Mouse (Mus musculus) liver, embryonic 13.5 days (tissue): ENCODE data around the gene Bfar. TPM values are rescaled to one million over a fixed set of nuclear protein-coding genes. Genes with fewer than 3 reads are reported as not detected.
"Not testable (repeated sequence)": the region's sequence is repeated elsewhere in the genome, so short reads cannot be mapped to it uniquely, and the experiment has no call there.

ENCODE experiments used
- ATAC-seq: fragments of 200-750 bp; cut with Nextera tagmentation; 2 replicates; pipeline ENCODE4 v1.8.0; 2017; ENCODE audit warnings: low read depth, mild to moderate bottlenecking, moderate number of reproducible peaks, moderate library complexity
- DNase-seq: peaks from one replicate; pipeline ENCODE4 v3.0.0; 2022
- H3K27ac ChIP-seq: fragments of 300-500 bp; sonication (generic); 2 replicates; pipeline ENCODE4 v1.5.1; 2015; ENCODE audit warnings: moderate library complexity, mild to moderate bottlenecking, inconsistent platforms
- H3K27me3 ChIP-seq: fragments of 300-500 bp; sonication (generic); 2 replicates; pipeline ENCODE4 v1.6.1; 2015; ENCODE audit warnings: mild to moderate bottlenecking, inconsistent platforms
- H3K36me3 ChIP-seq: fragments of 300-500 bp; sonication (generic); 2 replicates; pipeline ENCODE4 v1.6.1; 2015; ENCODE audit warnings: mild to moderate bottlenecking, inconsistent platforms
- H3K4me1 ChIP-seq: fragments of 300-500 bp; sonication (generic); replicated peaks from 2 replicates; pipeline ENCODE4 v1.6.1; 2015; ENCODE audit warnings: inconsistent platforms
- H3K4me2 ChIP-seq: fragments of 300-500 bp; sonication (generic); 2 replicates; pipeline ENCODE4 v1.6.1; 2015; ENCODE audit warnings: inconsistent platforms, mild to moderate bottlenecking, moderate library complexity
- H3K4me3 ChIP-seq: fragments of 300-500 bp; sonication (generic); replicated peaks from 2 replicates; pipeline ENCODE4 v1.5.1; 2015; ENCODE audit warnings: mild to moderate bottlenecking, inconsistent platforms
- H3K9ac ChIP-seq: fragments of 300-500 bp; sonication (generic); 2 replicates; pipeline ENCODE4 v1.6.1; 2015; ENCODE audit warnings: mild to moderate bottlenecking, inconsistent platforms
- H3K9me3 ChIP-seq: fragments of 300-500 bp; sonication (generic); replicated peaks from 2 replicates; pipeline ENCODE4 v1.6.1; 2016; ENCODE audit warnings: inconsistent platforms
- WGBS: fragments of 180-500 bp; shearing (Covaris S2); methylation state at CpG from one replicate; pipeline ENCODE4 v1.1.7; 2015; ENCODE audit not compliant: insufficient replicate concordance; 5-methylcytosine and 5-hydroxymethylcytosine counted together
- polyA plus RNA-seq: library from polyadenylated mRNA; unstranded; fragments of >200 nt; fragmentation: Nextera tagmentation; extraction: Ambion mirVana; gene quantifications from 2 replicates; pipeline ENCODE4 v1.2.1, GENCODE M21; 2015

Bfar gene
- polyA plus RNA-seq, 1 experiment from 2014 or later: 14.1 TPM

DNA sequence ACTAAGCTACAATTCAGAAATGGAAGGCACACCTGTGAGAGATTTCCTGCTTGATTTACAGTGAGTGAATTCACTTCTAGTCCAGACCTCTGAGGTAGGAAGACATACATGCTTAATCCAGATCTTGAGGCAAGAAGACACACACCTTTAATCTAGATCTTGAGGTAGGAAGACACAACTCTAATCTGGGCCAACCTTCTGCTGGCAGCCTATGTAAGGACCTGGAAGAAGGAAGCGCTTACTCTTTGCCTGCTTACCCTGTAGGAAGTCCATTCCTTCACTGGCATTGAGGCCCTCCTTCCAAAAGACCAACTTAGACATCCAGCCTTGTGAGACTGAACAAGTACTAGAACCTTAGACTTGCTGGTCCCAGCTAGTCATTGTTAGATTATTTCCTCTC, 2.4 kb upstream of the Bfar start:
- no peak for ATAC-seq
- Histone ChIP-seq H3K27ac (0 out of 2 replicates have a peak overlapping the region, but pooled peaks have one; percentile 11), H3K9ac (no peak overlapping the region), H3K4me2 (0 out of 2 replicates have a peak overlapping the region, but pooled peaks have one; percentile 78), H3K4me1 (peaks cover 46% of the 10 kb centered on the region), H3K4me3 (no peak overlapping the region), H3K36me3 (peaks cover 14% of the 10 kb centered on the region), H3K9me3 (no peaks in the 10 kb centered on the region), H3K27me3 (no peaks in the 10 kb centered on the region)
- DNase-seq: no peak
- WGBS: 77% methylated on average over 1 of the region's 1 CpGs

- WGBS: 48% methylated on average over 5 of the region's 5 CpGs
- H3K36me3 ChIP-seq, H3K9me3 ChIP-seq, ATAC-seq, H3K27me3 ChIP-seq: not testable (repeated sequence)
- peak; percentile 6 for DNase-seq
- H3K9ac ChIP-seq: peak overlapping the region; percentile 91; the same call in 1 of the 2 replicates
- peak overlapping the region; percentile 93 for H3K4me2 ChIP-seq
- peaks cover 46% of the 10 kb centered on the region for H3K4me1 ChIP-seq
- H3K27ac ChIP-seq: peak overlapping the region; percentile 84
- peak overlapping the region; percentile 92 for H3K4me3 ChIP-seq
Observed at GRCm38 (mm10) chr16:13670896-13671295, 762 bp upstream of the Bfar start.

GRCm38 (mm10) chr16:13672386-13672898, 784 bp downstream of the Bfar start:
- H3K4me2 ChIP-seq: peak overlapping the region; percentile 93
- peak; percentile 69 for DNase-seq
- H3K27ac ChIP-seq: peak overlapping the region; percentile 84
- peaks cover 13% of the 10 kb centered on the region for H3K36me3 ChIP-seq
- ATAC-seq: peak; percentile 68
- H3K27me3 ChIP-seq: no peaks in the 10 kb centered on the region
- H3K9me3 ChIP-seq: no peaks in the 10 kb centered on the region
- peaks cover 38% of the 10 kb centered on the region for H3K4me1 ChIP-seq
- H3K9ac ChIP-seq: peak overlapping the region; percentile 91
- under 1% methylated on average over 20 of the region's 20 CpGs for WGBS
- H3K4me3 ChIP-seq: peak overlapping the region; percentile 92

GRCm38 (mm10) chr16:13673114-13673513, 1.5 kb downstream of the Bfar start:
- H3K4me1 ChIP-seq: peaks cover 35% of the 10 kb centered on the region
- H3K4me3 ChIP-seq: peak overlapping the region; percentile 92
- DNase-seq: no peak
- no peak overlapping the region for H3K27ac ChIP-seq
- peak overlapping the region; percentile 91; the same call in 1 of the 2 replicates for H3K9ac ChIP-seq
- ATAC-seq: no peak
- peaks cover 20% of the 10 kb centered on the region for H3K36me3 ChIP-seq
- H3K9me3 ChIP-seq: no peaks in the 10 kb centered on the region
- no peaks in the 10 kb centered on the region for H3K27me3 ChIP-seq
- WGBS: 75% methylated on average over 5 of the region's 5 CpGs
- peak overlapping the region; percentile 93 for H3K4me2 ChIP-seq

GRCm38 (mm10) chr16:13674511-13674910, 2.9 kb downstream of the Bfar start:
- WGBS: 73% methylated on average over 3 of the region's 3 CpGs
- no peak overlapping the region for H3K4me3 ChIP-seq
- DNase-seq (no peak), ATAC-seq (no peak)
- H3K4me2 ChIP-seq: no peak overlapping the region
- H3K36me3 ChIP-seq: peaks cover 25% of the 10 kb centered on the region
- no peak overlapping the region for H3K9ac ChIP-seq
- no peaks in the 10 kb centered on the region for H3K27me3 ChIP-seq
- peaks cover 21% of the 10 kb centered on the region for H3K4me1 ChIP-seq
- no peaks in the 10 kb centered on the region for H3K9me3 ChIP-seq
- H3K27ac ChIP-seq: no peak overlapping the region

GRCm38 (mm10) chr16:13678601-13679319, 7.1 kb downstream of the Bfar start:
- H3K4me1 ChIP-seq: peaks cover 7% of the 10 kb centered on the region
- H3K27me3 ChIP-seq: no peaks in the 10 kb centered on the region
- no peak overlapping the region for H3K4me3 ChIP-seq
- H3K9ac ChIP-seq: no peak overlapping the region
- no peak overlapping the region for H3K4me2 ChIP-seq
- DNase-seq (no peak), ATAC-seq (no peak)
- H3K36me3 ChIP-seq: peaks cover 29% of the 10 kb centered on the region
- WGBS: 71% methylated on average over 3 of the region's 3 CpGs
- H3K27ac ChIP-seq: no peak overlapping the region
- H3K9me3 ChIP-seq: no peaks in the 10 kb centered on the region

DNA sequence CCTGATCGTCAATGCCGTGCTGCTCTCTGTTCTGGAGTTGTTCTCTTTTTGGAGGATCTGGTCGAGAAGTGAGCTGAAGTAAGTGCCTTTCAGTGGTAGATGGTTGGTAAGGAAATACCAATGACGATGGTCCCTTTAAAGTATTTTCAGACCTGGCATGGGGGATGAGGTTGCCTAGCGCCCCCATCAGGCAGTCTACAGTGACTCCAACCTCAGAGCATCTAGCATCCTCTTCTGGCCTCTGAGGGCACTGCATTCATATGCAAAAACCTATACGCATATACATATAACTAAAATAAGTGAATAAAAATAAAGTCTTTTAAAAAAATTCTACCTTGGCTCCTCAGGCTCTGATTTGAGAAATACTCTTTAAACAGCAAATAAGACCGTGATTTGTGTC, 27.3 kb downstream of the Bfar start:
- DNase-seq: no peak
- WGBS: 82% methylated on average over 7 of the region's 7 CpGs
- Histone ChIP-seq H3K36me3 (peaks cover 74% of the 10 kb centered on the region), H3K27ac (no peak overlapping the region), H3K4me2 (no peak overlapping the region), H3K9me3 (no peaks in the 10 kb centered on the region), H3K27me3 (no peaks in the 10 kb centered on the region), H3K9ac (no peak overlapping the region), H3K4me3 (no peak overlapping the region), H3K4me1 (no peaks in the 10 kb centered on the region)
- ATAC-seq: no peak

DNA sequence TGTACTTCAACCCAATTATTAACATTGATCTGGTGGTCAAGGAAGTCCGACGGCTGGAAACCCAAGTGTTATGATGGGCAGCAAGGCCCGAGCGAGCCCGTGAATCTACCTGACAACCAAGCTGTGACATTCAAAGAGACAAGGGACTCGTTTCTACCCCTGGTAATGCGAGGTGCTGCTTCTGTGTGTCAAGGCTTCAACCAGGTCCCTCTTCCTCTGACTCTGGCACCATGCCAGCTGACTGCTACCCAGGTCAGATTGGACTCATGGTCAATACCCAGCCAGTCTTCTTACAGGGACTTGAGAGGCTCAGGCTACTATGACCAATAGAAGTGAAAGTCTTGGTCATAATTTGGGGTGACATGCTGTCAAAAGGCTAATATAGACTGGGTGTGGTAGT, 30.5 kb downstream of the Bfar start:
- H3K4me1 ChIP-seq: no peaks in the 10 kb centered on the region
- no peaks in the 10 kb centered on the region for H3K9me3 ChIP-seq
- no peak overlapping the region for H3K4me3 ChIP-seq
- WGBS: 84% methylated on average over 7 of the region's 7 CpGs
- no peak overlapping the region for H3K27ac ChIP-seq
- peaks cover 61% of the 10 kb centered on the region for H3K36me3 ChIP-seq
- DNase-seq (no peak), ATAC-seq (no peak)
- no peak overlapping the region for H3K4me2 ChIP-seq
- H3K9ac ChIP-seq: no peak overlapping the region
- no peaks in the 10 kb centered on the region for H3K27me3 ChIP-seq

DNA sequence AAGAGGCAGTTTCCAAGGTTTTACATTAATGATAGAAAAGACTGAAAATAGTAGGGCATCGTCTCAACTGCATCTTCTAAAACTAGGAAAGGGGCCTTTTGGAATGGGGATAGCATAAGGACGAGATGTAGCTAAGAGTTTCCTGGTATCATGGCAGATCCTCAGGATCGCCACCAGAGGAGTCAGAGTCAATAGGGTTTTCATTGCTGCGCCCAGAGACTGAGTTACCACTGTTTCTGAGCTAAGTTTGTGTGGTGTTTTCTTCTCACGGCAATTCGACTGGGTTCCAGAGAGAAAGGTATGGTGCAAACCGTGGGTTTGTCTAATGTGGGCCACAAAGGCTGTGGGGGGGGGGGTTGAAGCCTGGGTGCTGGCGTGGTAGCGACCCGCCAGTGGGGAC, 33.0 kb downstream of the Bfar start:
- H3K4me3 ChIP-seq: no peak overlapping the region
- no peaks in the 10 kb centered on the region for H3K27me3 ChIP-seq
- 83% methylated on average over 9 of the region's 10 CpGs for WGBS
- no peak for DNase-seq
- H3K27ac ChIP-seq: no peak overlapping the region
- no peak overlapping the region for H3K9ac ChIP-seq
- H3K36me3 ChIP-seq: peaks cover 38% of the 10 kb centered on the region
- ATAC-seq: no peak
- no peaks in the 10 kb centered on the region for H3K9me3 ChIP-seq
- H3K4me2 ChIP-seq: no peak overlapping the region
- no peaks in the 10 kb centered on the region for H3K4me1 ChIP-seq

DNA sequence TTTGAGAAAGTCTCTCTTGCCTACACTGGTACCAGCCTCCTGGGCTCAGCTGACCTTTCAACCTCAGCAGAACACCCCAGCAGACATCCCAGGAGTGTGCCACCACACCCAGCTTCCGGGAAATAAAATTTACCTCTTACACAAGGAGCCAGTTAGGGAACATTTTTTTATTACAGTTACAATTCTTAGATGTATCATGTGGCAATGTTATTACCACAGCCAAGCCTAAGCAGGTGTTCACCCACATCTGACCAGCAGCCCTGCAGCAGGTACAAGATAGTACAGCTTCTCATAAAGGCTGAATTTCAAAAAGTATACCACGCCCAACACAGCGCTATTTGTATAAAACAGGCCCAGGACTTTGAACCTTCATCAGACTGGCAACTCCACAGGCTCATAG, 43.3 kb downstream of the Bfar start:
- 75% methylated on average over 3 of the region's 3 CpGs for WGBS

GRCm38 (mm10) chr16:13716821-13717553, 45.3 kb downstream of the Bfar start:
- Histone ChIP-seq H3K36me3 (no peaks in the 10 kb centered on the region), H3K4me3 (no peak overlapping the region), H3K9me3 (no peaks in the 10 kb centered on the region), H3K9ac (no peak overlapping the region), H3K27ac (no peak overlapping the region), H3K27me3 (no peaks in the 10 kb centered on the region), H3K4me1 (no peaks in the 10 kb centered on the region), H3K4me2 (no peak overlapping the region)
- 33% methylated on average over 2 of the region's 2 CpGs for WGBS
- DNase-seq (no peak), ATAC-seq (no peak)

More for the DNA sequence above, 43.3 kb downstream of the Bfar start:
- H3K27ac ChIP-seq: no peak overlapping the region
- no peaks in the 10 kb centered on the region for H3K4me1 ChIP-seq
- no peaks in the 10 kb centered on the region for H3K9me3 ChIP-seq
- no peak overlapping the region for H3K4me3 ChIP-seq
- no peaks in the 10 kb centered on the region for H3K27me3 ChIP-seq
- no peaks in the 10 kb centered on the region for H3K36me3 ChIP-seq
- DNase-seq (no peak), ATAC-seq (no peak)
- H3K4me2 ChIP-seq: no peak overlapping the region
- no peak overlapping the region for H3K9ac ChIP-seq
